Mouse (Mus musculus) kidney, adult 2 months (tissue): ENCODE measurements around the gene Tmem53.

Source experiments
- CTCF ChIP-seq: fragments of 200-500 bp; conservative IDR thresholded peaks from 2 replicates; pipeline ENCODE4 v1.5.1; 2011; ENCODE audit warnings: low read depth, mild to moderate bottlenecking, control low read depth, low read length, moderate library complexity, mixed read lengths; ENCODE audit not compliant: insufficient read depth, insufficient read length
- POLR2A ChIP-seq: fragments of 200-500 bp; IDR thresholded peaks from one replicate; pipeline ENCODE4 v1.6.1; 2011; ENCODE audit warnings: low read depth, low read length, control low read depth

GRCm38 (mm10) chr4:117281090-117281845 is 29.5 kb downstream of the Tmem53 start:
- no peak for TF ChIP-seq CTCF
- TF ChIP-seq POLR2A: no peak
